Mouse (Mus musculus) erythroblast, embryonic 14.5 days (primary cell): Measurements from ENCODE around the gene Obscn.

ENCODE experiments used
- GATA1 ChIP-seq: IDR thresholded peaks from 2 replicates; pipeline ENCODE4 v1.6.1; 2012; ENCODE audit warnings: low read length, inconsistent platforms, mixed read lengths
- TAL1 ChIP-seq: IDR thresholded peaks from 3 replicates; pipeline ENCODE4 v1.6.1; 2012; ENCODE audit warnings: low read length, inconsistent platforms, mixed read lengths

DNA sequence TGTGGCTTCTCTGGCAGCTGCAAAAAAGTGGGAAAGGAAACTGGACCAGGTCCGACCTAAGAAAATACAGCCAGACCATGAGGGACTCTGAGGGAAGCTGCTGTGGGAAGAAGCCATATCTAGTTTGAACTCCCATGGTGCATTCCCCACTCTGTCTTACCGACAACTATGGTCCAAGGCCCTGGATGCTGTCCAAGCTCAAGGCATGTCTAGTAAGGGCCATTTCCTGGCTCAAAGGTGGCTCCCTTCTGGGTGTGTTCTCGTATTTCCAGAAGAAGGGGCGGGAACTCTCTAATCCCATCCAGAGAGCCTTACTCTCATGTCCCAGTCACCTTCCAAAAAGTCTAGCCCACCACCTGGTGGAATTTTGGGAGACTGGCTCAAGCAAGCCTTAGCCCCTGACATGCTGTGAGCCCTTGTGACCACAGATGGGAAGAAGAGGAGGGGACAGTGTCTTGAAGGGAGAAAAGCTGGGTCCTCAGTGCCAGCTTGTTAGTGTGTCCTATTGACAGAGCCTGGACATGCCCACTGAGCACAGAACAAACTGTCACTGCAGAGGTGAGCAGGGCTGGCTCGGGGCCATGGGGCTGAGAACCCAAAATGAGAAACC is 155.7 kb downstream of the Obscn start:
- TF ChIP-seq TAL1 (no peak), GATA1 (no peak)
